Mouse (Mus musculus) forebrain, embryonic 10.5 days (tissue): ENCODE measurements around the gene Rbms1. TPM values are rescaled to one million over a fixed set of nuclear protein-coding genes. Genes with fewer than 3 reads are reported as not detected.
A peak's percentile ranks its signal among the peaks of the same experiment; 100 is the strongest.

Source experiments
- DNase-seq: peaks from one replicate; pipeline ENCODE4 v3.0.0-alpha.2; 2017; ENCODE audit warnings: low spot score; ENCODE audit errors: extremely low spot score
- H3K27ac ChIP-seq: fragments of 300-500 bp; sonication (generic); 2 replicates; pipeline ENCODE4 v1.5.1; 2016; ENCODE audit warnings: mild to moderate bottlenecking
- H3K27me3 ChIP-seq: fragments of 300-500 bp; sonication (generic); 2 replicates; pipeline ENCODE4 v1.6.1; 2016; ENCODE audit warnings: mild to moderate bottlenecking; ENCODE audit not compliant: poor library complexity, severe bottlenecking
- H3K36me3 ChIP-seq: fragments of 300-500 bp; sonication (generic); replicated peaks from 2 replicates; pipeline ENCODE4 v1.6.1; 2016; ENCODE audit warnings: mild to moderate bottlenecking, moderate library complexity
- H3K4me1 ChIP-seq: fragments of 300-500 bp; sonication (generic); 2 replicates; pipeline ENCODE4 v1.6.1; 2016
- H3K4me3 ChIP-seq: fragments of 300-500 bp; sonication (generic); 2 replicates; pipeline ENCODE4 v1.5.1; 2016; ENCODE audit warnings: mild to moderate bottlenecking, moderate library complexity
- H3K9me3 ChIP-seq: fragments of 300-500 bp; sonication (generic); 2 replicates; pipeline ENCODE4 v1.6.1; 2016; ENCODE audit warnings: mild to moderate bottlenecking, moderate library complexity
- WGBS: fragments of 180-500 bp; shearing (Covaris S2); methylation state at CpG from one replicate; pipeline ENCODE4 v1.1.7; 2016; 5-methylcytosine and 5-hydroxymethylcytosine counted together
- polyA plus RNA-seq: library from polyadenylated mRNA; unstranded; fragments of >200 nt; fragmentation: Nextera tagmentation; extraction: Ambion mirVana; gene quantifications from 2 replicates; pipeline ENCODE4 v1.2.1, GENCODE M21; 2016

The Rbms1 gene
- polyA plus RNA-seq, 1 experiment from 2014 or later = 44.4 TPM

DNA sequence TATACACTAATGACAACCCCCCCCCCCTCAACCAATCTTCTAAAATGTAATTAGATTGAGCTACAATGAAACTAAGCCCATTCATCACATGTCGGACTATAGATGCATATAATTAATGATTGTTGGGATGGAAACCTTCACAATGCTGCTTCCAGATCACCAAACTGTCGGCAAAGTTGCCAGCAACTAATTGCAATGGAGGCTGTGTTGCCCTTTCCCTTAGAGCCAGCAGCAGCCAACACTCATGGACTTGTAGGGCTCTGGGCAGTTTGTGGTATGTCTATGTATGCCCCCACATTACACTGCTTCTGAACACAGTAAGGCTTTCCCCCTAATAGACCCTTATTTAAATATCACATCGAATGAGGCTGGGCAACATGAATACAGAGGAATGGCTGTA, 173.9 kb downstream of the Rbms1 start:
- Histone ChIP-seq H3K9me3 (no peaks in the 10 kb centered on the region), H3K4me1 (peaks cover 37% of the 10 kb centered on the region), H3K27ac (no peak overlapping the region), H3K4me3 (no peak overlapping the region), H3K27me3 (peaks cover 100% of the 10 kb centered on the region), H3K36me3 (0 out of 2 replicates have a peak, but pooled peaks cover 2% of the 10 kb centered on the region)
- DNase-seq = no peak
- 62% methylated on average over 3 of the region's 3 CpGs for WGBS

DNA sequence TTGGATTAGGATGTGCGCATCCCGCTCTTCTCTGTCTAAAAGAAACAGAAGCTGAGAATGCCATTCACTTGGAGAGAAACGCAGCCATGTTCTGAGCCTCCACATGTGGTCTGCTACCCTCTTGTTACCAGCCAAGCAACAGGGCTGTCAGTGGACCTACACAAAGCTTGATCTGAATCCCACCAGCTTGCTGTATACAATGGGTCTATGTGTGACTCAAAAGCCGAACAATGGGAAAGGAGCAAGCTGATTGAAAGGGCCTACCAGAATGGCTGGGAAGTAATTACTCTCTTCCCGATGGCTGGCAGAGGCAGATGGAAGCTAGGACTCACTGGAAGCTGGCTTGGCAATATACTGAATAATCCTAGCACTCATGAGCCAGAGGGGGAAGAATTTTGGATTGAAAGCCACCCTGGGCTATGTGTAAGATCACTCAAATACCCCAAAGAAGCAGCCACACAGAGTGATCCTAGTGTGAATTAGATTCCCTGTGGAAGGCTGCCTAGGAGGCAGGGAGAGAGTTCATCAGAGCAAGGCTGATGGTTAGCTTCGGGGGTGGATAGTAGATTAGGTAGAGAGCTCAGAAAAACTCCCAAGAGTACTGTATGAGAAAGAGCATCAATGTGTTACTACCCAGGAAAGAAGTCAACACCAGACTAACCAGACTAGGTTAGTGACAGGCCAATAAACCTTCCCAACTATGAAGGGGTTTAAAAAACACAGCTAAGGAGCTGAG, 174.7 kb downstream of the Rbms1 start:
- Histone ChIP-seq H3K27ac (0 out of 2 replicates have a peak overlapping the region, but pooled peaks have one; percentile 30), H3K4me1 (peaks cover 37% of the 10 kb centered on the region), H3K36me3 (0 out of 2 replicates have a peak, but pooled peaks cover 2% of the 10 kb centered on the region), H3K4me3 (no peak overlapping the region), H3K9me3 (no peaks in the 10 kb centered on the region), H3K27me3 (peaks cover 100% of the 10 kb centered on the region)
- 20% methylated on average over 6 of the region's 6 CpGs for WGBS
- DNase-seq = peak; percentile 59

DNA sequence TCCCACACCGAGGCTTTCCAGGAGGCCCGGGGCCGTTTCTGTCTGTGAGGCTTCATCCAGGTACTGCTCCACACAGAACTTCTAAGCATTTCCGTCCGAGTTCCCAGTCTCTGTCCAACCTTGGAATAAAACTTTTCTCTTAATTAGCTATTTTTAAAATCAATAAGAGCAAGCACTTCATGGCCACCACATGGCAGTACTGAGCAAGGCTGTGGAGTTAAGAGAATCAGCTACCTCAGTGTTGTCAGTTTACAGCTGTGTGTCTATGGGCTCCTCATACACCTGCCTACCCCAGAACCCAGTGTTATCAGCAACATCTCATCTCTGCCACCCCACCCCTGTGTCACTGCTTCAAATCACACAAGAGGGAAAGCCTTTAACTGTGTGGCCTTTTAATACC, 175.9 kb downstream of the Rbms1 start:
- WGBS = 89% methylated on average over 5 of the region's 5 CpGs

DNA sequence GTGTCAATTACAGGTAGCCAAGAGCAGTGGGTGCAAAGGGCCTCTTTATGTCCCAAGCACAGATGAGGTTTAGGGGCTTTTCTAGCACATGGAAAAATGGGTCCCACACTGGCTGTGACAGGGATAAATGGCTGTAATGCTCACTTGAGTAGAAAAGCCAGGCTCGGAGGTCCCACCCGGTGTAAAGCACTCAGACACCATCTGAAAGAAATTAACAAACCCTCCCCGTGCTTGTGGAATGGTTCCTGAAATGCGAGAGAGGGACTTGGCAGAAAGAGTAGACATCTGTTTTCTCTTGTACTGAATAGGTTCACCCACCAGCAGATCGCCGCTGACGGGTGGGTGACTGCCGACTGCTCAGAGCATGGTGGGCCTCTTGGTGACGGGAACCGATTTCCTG, 176.7 kb downstream of the Rbms1 start:
- peaks cover 37% of the 10 kb centered on the region for H3K4me1 ChIP-seq
- H3K4me3 ChIP-seq = no peak overlapping the region
- peaks cover 100% of the 10 kb centered on the region for H3K27me3 ChIP-seq
- no peaks in the 10 kb centered on the region for H3K9me3 ChIP-seq
- H3K36me3 ChIP-seq = 0 out of 2 replicates have a peak, but pooled peaks cover 2% of the 10 kb centered on the region
- no peak overlapping the region for H3K27ac ChIP-seq
- WGBS = 54% methylated on average over 10 of the region's 10 CpGs
- DNase-seq = no peak

More for the DNA sequence above, 175.9 kb downstream of the Rbms1 start:
- Histone ChIP-seq H3K4me1 (peaks cover 37% of the 10 kb centered on the region), H3K36me3 (0 out of 2 replicates have a peak, but pooled peaks cover 2% of the 10 kb centered on the region), H3K9me3 (no peaks in the 10 kb centered on the region), H3K4me3 (no peak overlapping the region), H3K27ac (no peak overlapping the region), H3K27me3 (peaks cover 100% of the 10 kb centered on the region)
- no peak for DNase-seq

DNA sequence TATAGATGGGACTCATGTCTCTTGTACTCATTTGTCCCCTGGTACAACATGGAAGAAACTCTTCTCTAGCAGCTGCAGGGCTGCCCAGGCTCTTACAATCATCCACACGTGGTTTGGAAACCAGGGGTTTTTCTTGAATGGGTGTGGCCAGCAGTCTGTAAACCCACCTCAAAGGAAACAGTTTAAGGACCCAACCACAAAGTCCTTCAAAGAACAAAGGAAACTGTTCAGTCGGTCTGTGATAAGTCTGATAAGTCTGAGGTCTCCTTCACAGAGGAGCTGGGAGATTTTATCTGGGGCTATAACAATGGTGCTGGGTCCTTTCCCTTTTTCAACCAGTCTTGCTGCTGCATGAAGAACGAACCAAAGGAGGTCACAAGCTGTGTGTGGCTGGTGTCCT, 188.5 kb downstream of the Rbms1 start:
- DNase-seq = no peak
- Histone ChIP-seq H3K27me3 (peaks cover 19% of the 10 kb centered on the region), H3K4me1 (no peaks in the 10 kb centered on the region), H3K9me3 (peaks cover 14% of the 10 kb centered on the region; the same call in 1 of the 2 replicates), H3K36me3 (peaks cover 44% of the 10 kb centered on the region), H3K27ac (no peak overlapping the region), H3K4me3 (no peak overlapping the region)
- WGBS = 51% methylated on average over 3 of the region's 3 CpGs

DNA sequence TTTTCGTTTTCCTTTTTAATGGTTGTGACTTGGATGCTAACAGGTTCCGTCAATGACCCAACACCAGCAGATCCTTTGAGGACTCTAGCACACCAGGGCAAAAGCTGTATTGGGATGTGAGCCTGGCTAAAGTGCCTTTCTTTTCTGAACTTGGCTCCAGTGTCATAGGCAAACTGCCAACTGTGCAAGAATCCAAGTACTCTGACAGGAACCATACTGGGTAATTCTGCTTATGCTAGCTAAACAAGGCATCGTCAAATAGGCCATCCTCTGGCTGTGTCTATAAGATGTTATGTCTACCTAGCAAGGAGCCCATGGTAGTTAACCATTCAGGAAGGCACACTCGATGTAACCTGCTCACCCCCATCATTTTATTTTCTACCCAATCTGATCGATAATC, 189.4 kb downstream of the Rbms1 start:
- 92% methylated on average over 5 of the region's 5 CpGs for WGBS
- Histone ChIP-seq H3K36me3 (peaks cover 40% of the 10 kb centered on the region), H3K27ac (no peak overlapping the region), H3K9me3 (peaks cover 14% of the 10 kb centered on the region; the same call in 1 of the 2 replicates), H3K4me1 (no peaks in the 10 kb centered on the region), H3K27me3 (peaks cover 13% of the 10 kb centered on the region), H3K4me3 (no peak overlapping the region)
- no peak for DNase-seq

DNA sequence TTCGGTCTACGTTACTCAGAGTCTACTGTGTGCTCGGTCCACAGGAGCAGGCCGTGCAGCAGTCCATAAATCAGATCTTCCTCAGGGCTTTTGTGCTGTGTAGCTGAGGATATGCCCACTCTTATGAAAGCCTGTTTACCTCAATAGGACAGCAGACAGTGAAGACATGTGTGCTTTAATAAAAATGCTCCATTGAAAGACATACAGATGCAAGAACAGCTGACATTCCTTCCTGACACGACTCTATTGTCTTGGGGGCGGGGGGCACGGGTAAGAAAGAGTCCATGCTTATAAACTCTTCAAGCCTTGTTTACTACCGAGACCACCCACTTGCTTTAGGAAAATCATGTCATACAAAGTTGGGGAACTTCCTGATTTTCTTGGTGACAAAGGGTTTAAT, 196.6 kb downstream of the Rbms1 start:
- no peak for DNase-seq
- Histone ChIP-seq H3K27ac (no peak overlapping the region), H3K4me1 (no peaks in the 10 kb centered on the region), H3K4me3 (no peak overlapping the region), H3K27me3 (peaks cover 10% of the 10 kb centered on the region; the same call in 1 of the 2 replicates), H3K9me3 (peaks cover 10% of the 10 kb centered on the region; the same call in 1 of the 2 replicates), H3K36me3 (peaks cover 29% of the 10 kb centered on the region)
- WGBS = 87% methylated on average over 8 of the region's 8 CpGs

DNA sequence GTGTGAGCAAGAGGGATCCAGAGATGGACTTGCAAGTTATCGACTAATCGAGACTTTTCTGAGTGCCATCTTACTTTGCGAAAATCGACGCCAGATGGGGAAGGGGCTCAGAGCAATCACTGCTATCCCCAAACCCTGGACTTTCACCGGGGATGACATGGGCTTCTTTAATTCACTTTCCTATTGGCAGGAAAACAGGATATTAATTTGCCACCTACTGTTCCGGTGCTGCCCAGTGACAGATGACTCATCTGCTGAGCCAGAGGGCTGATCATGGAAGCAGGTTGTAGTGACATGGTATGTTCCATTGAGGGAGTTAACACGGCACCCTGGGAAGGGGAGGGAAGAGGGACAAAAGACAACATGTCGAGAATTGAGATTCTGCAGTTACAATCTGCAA, 206.8 kb downstream of the Rbms1 start:
- 90% methylated on average over 9 of the region's 9 CpGs for WGBS
- Histone ChIP-seq H3K4me3 (no peak overlapping the region), H3K36me3 (0 out of 2 replicates have a peak, but pooled peaks cover 4% of the 10 kb centered on the region), H3K27me3 (no peaks in the 10 kb centered on the region; the same call in 1 of the 2 replicates), H3K27ac (no peak overlapping the region), H3K9me3 (no peaks in the 10 kb centered on the region), H3K4me1 (no peaks in the 10 kb centered on the region)
- no peak for DNase-seq

DNA sequence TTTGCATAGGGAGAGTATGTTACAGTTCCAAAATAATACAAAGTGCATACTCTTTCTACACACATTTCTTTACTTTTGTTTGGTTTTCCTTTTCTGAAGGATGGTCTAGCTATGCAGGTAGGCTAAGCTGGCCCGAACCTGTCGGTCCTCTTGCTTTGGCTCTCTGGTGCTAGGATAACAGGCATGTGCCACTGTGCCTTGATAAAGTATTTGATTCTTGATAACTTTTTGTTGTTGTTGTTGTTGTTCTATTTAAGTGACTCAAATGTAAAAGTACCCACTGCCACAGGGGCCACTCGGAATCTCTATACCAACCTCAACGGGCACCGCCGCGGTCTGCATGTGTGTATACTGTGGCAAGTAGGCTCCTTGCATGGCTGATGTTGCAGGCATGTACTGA, 207.9 kb downstream of the Rbms1 start:
- no peak for DNase-seq
- Histone ChIP-seq H3K27ac (no peak overlapping the region), H3K36me3 (0 out of 2 replicates have a peak, but pooled peaks cover 4% of the 10 kb centered on the region), H3K4me1 (no peaks in the 10 kb centered on the region), H3K9me3 (no peaks in the 10 kb centered on the region), H3K4me3 (no peak overlapping the region), H3K27me3 (no peaks in the 10 kb centered on the region)
- WGBS = 98% methylated on average over 7 of the region's 7 CpGs

DNA sequence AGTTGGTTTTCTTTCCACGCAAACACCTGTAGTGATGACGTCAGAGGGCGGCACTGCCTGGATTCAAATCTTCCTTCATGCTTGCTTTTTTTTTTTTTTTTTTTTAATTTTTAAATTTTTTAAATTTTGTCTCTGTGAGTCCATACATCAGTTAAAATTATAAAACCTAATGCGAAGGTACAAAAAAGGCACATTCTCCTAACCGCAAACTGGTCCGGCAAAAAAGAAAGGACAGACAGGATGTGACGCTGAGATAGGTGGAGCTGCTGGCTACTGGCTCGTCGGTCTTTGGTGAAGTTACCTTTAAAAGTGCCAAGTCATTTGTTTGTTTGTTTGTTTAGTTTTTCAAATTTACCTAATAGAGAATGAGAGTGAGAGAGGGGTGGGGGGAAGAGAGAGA, 211.7 kb downstream of the Rbms1 start:
- Histone ChIP-seq H3K4me1 (no peaks in the 10 kb centered on the region), H3K27ac (no peak overlapping the region), H3K36me3 (no peaks in the 10 kb centered on the region), H3K27me3 (peaks cover 10% of the 10 kb centered on the region; the same call in 1 of the 2 replicates), H3K4me3 (no peak overlapping the region), H3K9me3 (no peaks in the 10 kb centered on the region)
- no peak for DNase-seq
- 93% methylated on average over 9 of the region's 9 CpGs for WGBS

DNA sequence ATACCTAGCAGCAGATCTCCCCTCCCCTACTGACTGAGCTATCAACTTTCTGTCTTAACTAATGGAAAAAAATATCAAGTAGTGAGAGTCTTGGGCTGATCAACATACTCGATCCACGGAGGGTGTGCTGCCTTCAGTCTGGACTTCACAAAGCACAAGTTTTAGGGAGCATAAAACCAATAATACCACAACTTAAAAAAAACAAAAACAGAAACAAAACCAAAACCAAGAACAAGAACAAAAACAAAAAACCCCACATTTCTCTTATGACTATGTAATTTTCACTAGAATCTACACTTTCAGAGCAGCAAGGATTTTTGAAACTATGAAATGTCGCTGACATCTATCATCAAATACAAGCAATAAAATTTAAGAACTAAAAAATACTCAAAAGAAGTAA, 212.4 kb downstream of the Rbms1 start:
- H3K4me1 ChIP-seq = no peaks in the 10 kb centered on the region
- H3K27me3 ChIP-seq = peaks cover 10% of the 10 kb centered on the region; the same call in 1 of the 2 replicates
- no peaks in the 10 kb centered on the region for H3K36me3 ChIP-seq
- WGBS = 91% methylated on average over 3 of the region's 3 CpGs
- no peaks in the 10 kb centered on the region for H3K9me3 ChIP-seq
- H3K27ac ChIP-seq = no peak overlapping the region
- no peak for DNase-seq
- no peak overlapping the region for H3K4me3 ChIP-seq

DNA sequence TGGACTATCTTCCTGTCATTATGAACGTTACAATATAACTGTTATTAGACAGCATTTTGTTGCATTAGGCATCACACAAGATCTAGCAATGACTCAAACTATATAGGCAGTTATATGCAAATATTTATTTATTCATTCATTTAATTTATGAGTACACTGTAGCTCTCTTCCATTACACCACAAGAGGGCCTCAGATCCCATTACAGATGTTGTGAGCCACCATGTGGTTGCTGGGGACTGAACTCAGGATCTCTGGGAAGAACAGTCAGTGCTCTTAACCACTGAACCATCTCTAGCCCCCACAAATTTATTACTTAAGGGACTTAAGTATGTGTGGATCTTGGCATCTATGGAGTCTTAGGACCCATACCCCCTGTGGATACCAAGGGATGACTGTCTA, 214.4 kb downstream of the Rbms1 start:
- no peaks in the 10 kb centered on the region for H3K36me3 ChIP-seq
- peaks cover 10% of the 10 kb centered on the region; the same call in 1 of the 2 replicates for H3K27me3 ChIP-seq
- 94% methylated on average over 1 of the region's 1 CpGs for WGBS
- no peaks in the 10 kb centered on the region for H3K9me3 ChIP-seq
- no peak for DNase-seq
- H3K4me3 ChIP-seq = no peak overlapping the region
- no peak overlapping the region for H3K27ac ChIP-seq
- H3K4me1 ChIP-seq = no peaks in the 10 kb centered on the region

DNA sequence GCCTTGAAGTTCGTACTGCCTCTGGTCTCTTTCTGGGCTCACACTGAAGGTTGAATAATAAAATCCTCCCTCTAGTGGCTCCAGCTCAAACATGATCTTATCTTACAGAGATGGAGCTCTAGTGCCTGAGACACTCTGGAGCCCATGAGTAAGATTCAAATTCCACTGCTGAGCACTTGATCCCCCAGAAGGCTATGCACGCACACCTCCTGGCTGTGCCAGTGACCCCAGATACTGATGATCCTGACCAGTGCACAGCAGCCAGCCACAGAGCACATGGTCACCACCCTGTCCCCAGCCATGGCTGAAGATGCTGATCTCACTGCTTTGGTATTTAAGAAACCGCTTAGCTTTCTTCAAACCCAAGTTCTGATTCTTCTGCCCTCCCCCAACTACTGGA, 215.4 kb downstream of the Rbms1 start:
- H3K4me3 ChIP-seq = no peak overlapping the region
- 87% methylated on average over 3 of the region's 3 CpGs for WGBS
- H3K4me1 ChIP-seq = no peaks in the 10 kb centered on the region
- no peaks in the 10 kb centered on the region for H3K36me3 ChIP-seq
- H3K27ac ChIP-seq = no peak overlapping the region
- DNase-seq = no peak
- peaks cover 10% of the 10 kb centered on the region; the same call in 1 of the 2 replicates for H3K27me3 ChIP-seq
- no peaks in the 10 kb centered on the region for H3K9me3 ChIP-seq
